Mouse (Mus musculus) stomach, postnatal 0 days (tissue): ENCODE data around the gene Ccdc90b.
A peak's percentile ranks its signal among the peaks of the same experiment; 100 is the strongest.

Experiments used
- CTCF ChIP-seq: IDR thresholded peaks from 2 replicates; pipeline ENCODE4 v1.5.1; 2016; ENCODE audit warnings: antibody characterized with exemption, low read depth, mild to moderate bottlenecking, moderate library complexity
- EP300 ChIP-seq: optimal IDR thresholded peaks from 2 replicates; pipeline ENCODE3; 2016; ENCODE audit warnings: antibody characterized with exemption

DNA sequence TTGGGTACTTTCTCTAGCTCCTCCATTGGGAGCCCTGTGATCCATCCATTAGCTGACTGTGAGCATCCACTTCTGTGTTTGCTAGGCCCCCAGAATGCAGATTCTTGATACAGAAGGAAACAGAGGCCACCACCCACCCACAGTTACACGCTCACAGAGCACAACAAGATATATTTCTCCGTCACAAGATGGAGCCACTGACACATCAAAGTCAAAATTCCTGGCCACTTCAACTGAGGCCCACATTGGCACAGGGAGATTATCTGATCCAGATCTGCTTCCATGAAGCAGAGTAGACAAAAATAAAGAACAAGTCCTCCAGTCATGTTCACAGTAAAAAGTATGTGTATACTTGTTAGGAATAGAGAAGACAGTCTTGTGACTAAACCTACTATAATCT is 69.2 kb downstream of the Ccdc90b start:
- TF ChIP-seq EP300 (no peak), CTCF (peak; percentile 68)
